Mouse (Mus musculus) brown adipose tissue, adult 24 weeks (tissue): Measurements from ENCODE around the gene Uap1. TPM values are rescaled to one million over a fixed set of nuclear protein-coding genes. Genes with fewer than 3 reads are reported as not detected.

Source experiments
- H3K27ac ChIP-seq: fragments of 200-500 bp; replicated peaks from 2 replicates; pipeline ENCODE4 v1.5.1; 2012; ENCODE audit warnings: low read depth, mild to moderate bottlenecking, low read length
- H3K4me1 ChIP-seq: fragments of 200-500 bp; 2 replicates; pipeline ENCODE4 v1.6.1; 2012; ENCODE audit warnings: low read length, mixed read lengths; ENCODE audit not compliant: control insufficient read depth, insufficient read depth, insufficient read length
- H3K4me3 ChIP-seq: fragments of 200-500 bp; 2 replicates; pipeline ENCODE4 v1.5.1; 2012; ENCODE audit warnings: low read depth, mild to moderate bottlenecking, low read length, moderate library complexity; ENCODE audit not compliant: insufficient read depth
- polyA plus RNA-seq: library from polyadenylated mRNA; stranded (reverse); fragments of >200 nt; gene quantifications from 2 replicates; pipeline ENCODE4 v1.2.4, GENCODE M21; 2012; ENCODE audit not compliant: missing spikeins, insufficient read depth, insufficient read length

The Uap1 gene
- polyA plus RNA-seq, 1 experiment = 58.0 TPM

- Histone ChIP-seq H3K4me1 (peaks cover 5% of the 10 kb centered on the region; the same call in 1 of the 2 replicates), H3K27ac (no peak overlapping the region), H3K4me3 (no peak overlapping the region)
Measured at GRCm38 (mm10) chr1:170185137-170185536, 10.4 kb upstream of the Uap1 start.

- H3K27ac ChIP-seq = no peak overlapping the region
- H3K4me3 ChIP-seq = no peak overlapping the region
- no peaks in the 10 kb centered on the region for H3K4me1 ChIP-seq
Measured at GRCm38 (mm10) chr1:170182706-170183105, 7.9 kb upstream of the Uap1 start.

- Histone ChIP-seq H3K4me3 (no peak overlapping the region), H3K27ac (no peak overlapping the region), H3K4me1 (no peaks in the 10 kb centered on the region)
Measured at GRCm38 (mm10) chr1:170176661-170177239, 2.0 kb upstream of the Uap1 start.

- peaks cover 3% of the 10 kb centered on the region; the same call in 1 of the 2 replicates for H3K4me1 ChIP-seq
- peak overlapping the region; percentile 55; the same call in 1 of the 2 replicates for H3K27ac ChIP-seq
- H3K4me3 ChIP-seq = no peak overlapping the region
Measured at GRCm38 (mm10) chr1:170175848-170176247, 1.1 kb upstream of the Uap1 start.

GRCm38 (mm10) chr1:170173991-170174813, 555 bp downstream of the Uap1 start:
- peaks cover 7% of the 10 kb centered on the region; the same call in 1 of the 2 replicates for H3K4me1 ChIP-seq
- peak overlapping the region; percentile 84 for H3K27ac ChIP-seq
- H3K4me3 ChIP-seq = peak overlapping the region; percentile 84

GRCm38 (mm10) chr1:170167781-170168180, 7.0 kb downstream of the Uap1 start:
- H3K4me1 ChIP-seq = peaks cover 10% of the 10 kb centered on the region; the same call in 1 of the 2 replicates

GRCm38 (mm10) chr1:170164913-170165312, 9.8 kb downstream of the Uap1 start:
- Histone ChIP-seq H3K4me1 (peaks cover 17% of the 10 kb centered on the region), H3K27ac (no peak overlapping the region), H3K4me3 (no peak overlapping the region)

More at GRCm38 (mm10) chr1:170167781-170168180, 7.0 kb downstream of the Uap1 start:
- Histone ChIP-seq H3K27ac (no peak overlapping the region), H3K4me3 (no peak overlapping the region)

GRCm38 (mm10) chr1:170164053-170164614, 10.6 kb downstream of the Uap1 start:
- 0 out of 2 replicates have a peak overlapping the region, but pooled peaks have one; percentile 11 for H3K27ac ChIP-seq
- no peak overlapping the region for H3K4me3 ChIP-seq
- peaks cover 14% of the 10 kb centered on the region for H3K4me1 ChIP-seq

GRCm38 (mm10) chr1:170163398-170163943, 11.3 kb downstream of the Uap1 start:
- no peak overlapping the region for H3K27ac ChIP-seq
- no peak overlapping the region for H3K4me3 ChIP-seq
- peaks cover 14% of the 10 kb centered on the region for H3K4me1 ChIP-seq

- Histone ChIP-seq H3K27ac (peak overlapping the region; percentile 71), H3K4me1 (peaks cover 14% of the 10 kb centered on the region), H3K4me3 (no peak overlapping the region)
Measured at GRCm38 (mm10) chr1:170161852-170162251, 12.9 kb downstream of the Uap1 start.

- peak overlapping the region; percentile 63 for H3K27ac ChIP-seq
Measured at GRCm38 (mm10) chr1:170160397-170160938, 14.3 kb downstream of the Uap1 start.

GRCm38 (mm10) chr1:170159707-170160106, 15.1 kb downstream of the Uap1 start:
- Histone ChIP-seq H3K27ac (no peak overlapping the region), H3K4me3 (no peak overlapping the region), H3K4me1 (peaks cover 14% of the 10 kb centered on the region)

More at GRCm38 (mm10) chr1:170160397-170160938, 14.3 kb downstream of the Uap1 start:
- H3K4me3 ChIP-seq = no peak overlapping the region
- H3K4me1 ChIP-seq = peaks cover 14% of the 10 kb centered on the region

GRCm38 (mm10) chr1:170155761-170156160, 19.0 kb downstream of the Uap1 start:
- Histone ChIP-seq H3K4me1 (peaks cover 3% of the 10 kb centered on the region), H3K27ac (no peak overlapping the region), H3K4me3 (no peak overlapping the region)

- H3K27ac ChIP-seq = no peak overlapping the region
- no peaks in the 10 kb centered on the region for H3K4me1 ChIP-seq
- H3K4me3 ChIP-seq = no peak overlapping the region
Measured at GRCm38 (mm10) chr1:170155298-170155697, 19.5 kb downstream of the Uap1 start.

GRCm38 (mm10) chr1:170153986-170154385, 20.8 kb downstream of the Uap1 start:
- H3K4me3 ChIP-seq = no peak overlapping the region
- H3K4me1 ChIP-seq = no peaks in the 10 kb centered on the region

More at GRCm38 (mm10) chr1:170153986-170154385, 20.8 kb downstream of the Uap1 start:
- no peak overlapping the region for H3K27ac ChIP-seq
